Mouse (Mus musculus): ENCODE measurements at regions not wholly inside any gene's neighbourhood (a gene's known extent, or its start where the extent isn't known, plus 50 kb on each side); places are given as distances from the start of the nearest gene placed in this dataset.

- no peak overlapping the region for H3K4me3 ChIP-seq (ENCODE audit: control insufficient read depth, low read depth, low read length)
- no peaks in the 10 kb centered on the region for H3K36me3 ChIP-seq (ENCODE audit: control insufficient read depth, insufficient read depth, low read length)
- TF ChIP-seq POLR2A (IDR thresholded peaks at IDR 0.05; ENCODE audit: control insufficient read depth, low read depth, low read length) (no peak), CTCF (IDR thresholded peaks at IDR 0.05; ENCODE audit: control insufficient read depth, insufficient read depth, insufficient replicate concordance, low read depth, low read length) (no peak)
- no peaks in the 10 kb centered on the region for H3K4me1 ChIP-seq (ENCODE audit: control insufficient read depth, insufficient read depth, low read length)
- H3K27me3 ChIP-seq (ENCODE audit: control insufficient read depth, insufficient read depth, low read length), result no peaks in the 10 kb centered on the region
- no peak overlapping the region for H3K27ac ChIP-seq (ENCODE audit: control insufficient read depth, insufficient read depth, low read depth, low read length)
These were observed 330.2 kb downstream of the Pax1 start for GRCm38 (mm10) chr2:147691896-147692295.

GRCm38 (mm10) chr2:147690506-147691208 is 328.9 kb downstream of the Pax1 start:
- Histone ChIP-seq H3K4me3 (ENCODE audit: control insufficient read depth, low read depth, low read length) (no peak overlapping the region), H3K36me3 (ENCODE audit: control insufficient read depth, insufficient read depth, low read length) (no peaks in the 10 kb centered on the region), H3K27ac (ENCODE audit: control insufficient read depth, insufficient read depth, low read depth, low read length) (no peak overlapping the region), H3K27me3 (ENCODE audit: control insufficient read depth, insufficient read depth, low read length) (no peaks in the 10 kb centered on the region), H3K4me1 (ENCODE audit: control insufficient read depth, insufficient read depth, low read length) (no peaks in the 10 kb centered on the region)
- TF ChIP-seq POLR2A (IDR thresholded peaks at IDR 0.05; ENCODE audit: control insufficient read depth, low read depth, low read length), result no peak
- no peak for TF ChIP-seq CTCF (IDR thresholded peaks at IDR 0.05; ENCODE audit: control insufficient read depth, insufficient read depth, insufficient replicate concordance, low read depth, low read length)

- no peaks in the 10 kb centered on the region for H3K27me3 ChIP-seq (ENCODE audit: control insufficient read depth, insufficient read depth, low read length)
- H3K4me3 ChIP-seq (ENCODE audit: control insufficient read depth, low read depth, low read length), result no peak overlapping the region
- H3K27ac ChIP-seq (ENCODE audit: control insufficient read depth, insufficient read depth, low read depth, low read length), result no peak overlapping the region
- TF ChIP-seq POLR2A (IDR thresholded peaks at IDR 0.05; ENCODE audit: control insufficient read depth, low read depth, low read length) (no peak), CTCF (IDR thresholded peaks at IDR 0.05; ENCODE audit: control insufficient read depth, insufficient read depth, insufficient replicate concordance, low read depth, low read length) (peak; percentile 33; the same call in 1 of the 2 replicates)
- H3K36me3 ChIP-seq (ENCODE audit: control insufficient read depth, insufficient read depth, low read length), result no peaks in the 10 kb centered on the region
- no peaks in the 10 kb centered on the region for H3K4me1 ChIP-seq (ENCODE audit: control insufficient read depth, insufficient read depth, low read length)
These were observed 327.0 kb downstream of the Pax1 start for GRCm38 (mm10) chr2:147688742-147689141.

- Histone ChIP-seq H3K4me1 (ENCODE audit: control insufficient read depth, insufficient read depth, low read length) (no peaks in the 10 kb centered on the region), H3K27ac (ENCODE audit: control insufficient read depth, insufficient read depth, low read depth, low read length) (no peak overlapping the region), H3K4me3 (ENCODE audit: control insufficient read depth, low read depth, low read length) (no peak overlapping the region), H3K27me3 (ENCODE audit: control insufficient read depth, insufficient read depth, low read length) (no peaks in the 10 kb centered on the region), H3K36me3 (ENCODE audit: control insufficient read depth, insufficient read depth, low read length) (no peaks in the 10 kb centered on the region)
- TF ChIP-seq CTCF (IDR thresholded peaks at IDR 0.05; ENCODE audit: control insufficient read depth, insufficient read depth, insufficient replicate concordance, low read depth, low read length), result no peak
- TF ChIP-seq POLR2A (IDR thresholded peaks at IDR 0.05; ENCODE audit: control insufficient read depth, low read depth, low read length), result no peak
These were observed 294.9 kb downstream of the Pax1 start for GRCm38 (mm10) chr2:147656667-147657066.

- Histone ChIP-seq H3K27me3 (ENCODE audit: control insufficient read depth, insufficient read depth, low read length) (no peaks in the 10 kb centered on the region), H3K27ac (ENCODE audit: control insufficient read depth, insufficient read depth, low read depth, low read length) (no peak overlapping the region), H3K4me3 (ENCODE audit: control insufficient read depth, low read depth, low read length) (no peak overlapping the region), H3K36me3 (ENCODE audit: control insufficient read depth, insufficient read depth, low read length) (no peaks in the 10 kb centered on the region), H3K4me1 (ENCODE audit: control insufficient read depth, insufficient read depth, low read length) (no peaks in the 10 kb centered on the region)
- TF ChIP-seq CTCF (IDR thresholded peaks at IDR 0.05; ENCODE audit: control insufficient read depth, insufficient read depth, insufficient replicate concordance, low read depth, low read length), result no peak
- no peak for TF ChIP-seq POLR2A (IDR thresholded peaks at IDR 0.05; ENCODE audit: control insufficient read depth, low read depth, low read length)
These were observed 288.5 kb downstream of the Pax1 start for GRCm38 (mm10) chr2:147650229-147650628.

GRCm38 (mm10) chr2:147647972-147648371 is 286.2 kb downstream of the Pax1 start:
- Histone ChIP-seq H3K36me3 (ENCODE audit: control insufficient read depth, insufficient read depth, low read length) (no peaks in the 10 kb centered on the region), H3K27me3 (ENCODE audit: control insufficient read depth, insufficient read depth, low read length) (no peaks in the 10 kb centered on the region), H3K4me3 (ENCODE audit: control insufficient read depth, low read depth, low read length) (no peak overlapping the region), H3K4me1 (ENCODE audit: control insufficient read depth, insufficient read depth, low read length) (no peaks in the 10 kb centered on the region), H3K27ac (ENCODE audit: control insufficient read depth, insufficient read depth, low read depth, low read length) (no peak overlapping the region)
- no peak for TF ChIP-seq POLR2A (IDR thresholded peaks at IDR 0.05; ENCODE audit: control insufficient read depth, low read depth, low read length)
- no peak for TF ChIP-seq CTCF (IDR thresholded peaks at IDR 0.05; ENCODE audit: control insufficient read depth, insufficient read depth, insufficient replicate concordance, low read depth, low read length)

- Histone ChIP-seq H3K27ac (ENCODE audit: control insufficient read depth, insufficient read depth, low read depth, low read length) (no peak overlapping the region), H3K27me3 (ENCODE audit: control insufficient read depth, insufficient read depth, low read length) (no peaks in the 10 kb centered on the region), H3K36me3 (ENCODE audit: control insufficient read depth, insufficient read depth, low read length) (no peaks in the 10 kb centered on the region), H3K4me3 (ENCODE audit: control insufficient read depth, low read depth, low read length) (no peak overlapping the region), H3K4me1 (ENCODE audit: control insufficient read depth, insufficient read depth, low read length) (no peaks in the 10 kb centered on the region)
- no peak for TF ChIP-seq CTCF (IDR thresholded peaks at IDR 0.05; ENCODE audit: control insufficient read depth, insufficient read depth, insufficient replicate concordance, low read depth, low read length)
- no peak for TF ChIP-seq POLR2A (IDR thresholded peaks at IDR 0.05; ENCODE audit: control insufficient read depth, low read depth, low read length)
These were observed 285.8 kb downstream of the Pax1 start for GRCm38 (mm10) chr2:147647506-147647905.

Data from testis, adult 2 months (tissue).